Mouse (Mus musculus) right cerebral cortex, postnatal 10 days (tissue): ENCODE measurements around the gene Cldn7.
"Not testable (repeated sequence)": the region's sequence is repeated elsewhere in the genome, so short reads cannot be mapped to it uniquely, and the experiment has no call there.

Experiments used
- DNase-seq, 2 experiments: peaks; one replicate each; pipeline ENCODE4 v3.0.0; 2021; ENCODE audit warnings: low spot score in 2 of 2

The Cldn7 gene

GRCm38 (mm10) chr11:70013408-70013807 lies 48.8 kb downstream of the Cldn7 start:
- DNase-seq, result no peak

DNA sequence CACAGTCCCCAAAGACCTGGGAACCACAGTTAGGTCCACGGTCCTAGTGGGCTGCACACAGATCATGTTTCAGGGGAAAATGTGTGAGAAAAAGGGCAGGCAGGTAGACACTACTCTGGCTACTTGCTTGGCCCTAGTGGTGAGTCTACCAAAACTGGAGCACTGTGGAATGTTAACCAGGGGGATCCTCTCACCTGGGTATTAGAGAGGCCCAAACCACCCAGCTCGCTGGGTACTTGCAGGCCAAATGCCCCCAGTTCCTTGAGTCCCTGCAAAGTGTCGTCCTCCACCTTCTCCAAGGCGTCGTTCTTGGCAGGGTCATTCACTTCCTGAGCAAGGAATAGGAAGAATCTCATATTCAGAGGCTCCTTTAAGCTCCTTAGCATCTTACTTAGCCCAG lies 49.5 kb downstream of the Cldn7 start:
- no peak for DNase-seq

DNA sequence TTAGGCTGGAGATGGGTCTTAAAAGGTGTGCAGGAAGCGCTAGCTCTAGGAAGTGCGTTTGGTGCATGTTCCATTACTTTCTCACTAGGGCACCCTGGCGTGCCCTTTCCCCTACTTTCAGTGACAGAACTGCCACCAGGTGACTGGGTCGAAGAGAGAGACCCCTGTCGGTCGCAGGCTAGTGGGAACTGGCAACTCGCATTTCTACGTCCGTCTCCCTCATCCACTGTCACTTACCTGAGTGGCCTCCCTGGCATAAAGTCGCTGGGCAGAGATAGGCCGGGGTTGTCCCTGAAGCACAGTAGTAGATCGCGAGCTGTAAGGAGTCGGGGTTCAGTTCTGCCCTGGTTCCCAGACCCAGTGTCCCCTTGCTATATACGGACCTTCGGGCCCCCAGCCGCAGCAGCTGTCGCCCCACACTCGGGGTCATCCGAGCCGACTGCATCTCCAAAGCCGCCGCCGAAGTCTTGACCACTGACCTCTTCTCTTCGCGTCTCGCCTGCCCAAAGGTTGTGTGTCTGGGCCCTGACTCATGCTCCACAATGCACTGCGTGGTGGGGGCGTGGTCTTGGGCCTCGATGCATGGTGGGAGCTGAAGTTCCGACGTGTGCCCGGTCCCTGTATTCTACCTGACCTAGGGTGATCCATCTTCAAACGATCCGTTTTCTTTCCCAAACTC lies 50.4 kb downstream of the Cldn7 start, which contains the start of gene Acadvl:
Gene Acadvl (minus strand): TSS at position 532 of the 679 bp plus-strand sequence.
- DNase-seq, result peak; percentile 90 to 92

DNA sequence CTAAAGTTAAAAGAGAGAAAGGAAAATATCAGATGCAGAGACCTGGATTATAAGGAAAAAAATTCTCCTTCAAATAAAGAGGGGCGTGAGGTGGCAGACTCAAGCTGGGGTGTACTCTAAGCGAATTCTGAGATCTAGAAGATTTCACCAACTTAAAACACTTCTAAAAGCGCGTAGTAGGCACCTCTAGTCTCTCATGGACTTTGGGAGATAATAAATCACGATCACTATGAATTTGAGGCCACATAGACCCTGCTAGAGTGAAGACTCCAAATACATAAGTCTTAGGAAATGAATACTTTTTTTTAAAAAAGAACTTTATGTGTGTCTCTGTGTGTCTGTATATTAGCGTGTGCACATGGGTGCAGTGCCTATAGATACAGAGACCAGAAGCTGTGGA lies 51.1 kb downstream of the Cldn7 start:
- DNase-seq, result no peak

DNA sequence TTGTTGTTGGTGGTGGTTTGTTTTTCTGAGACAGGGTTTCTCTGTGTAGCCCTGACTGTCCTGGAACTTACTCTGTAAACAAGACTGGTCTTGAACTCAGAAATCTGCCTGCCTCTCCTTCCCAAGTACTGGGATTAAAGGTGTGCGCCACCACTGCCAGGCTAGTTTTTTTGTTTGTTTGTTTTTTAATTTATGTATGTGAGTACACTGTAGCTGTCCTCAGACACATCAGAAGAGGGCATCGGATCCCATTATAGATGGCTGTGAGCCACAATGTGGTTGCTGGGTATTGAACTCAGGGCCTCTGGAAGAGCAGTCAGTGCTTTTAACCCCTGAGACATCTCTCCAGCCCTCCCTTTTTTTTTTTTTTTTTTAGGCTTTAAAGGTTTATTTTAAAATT lies 51.6 kb downstream of the Cldn7 start:
- DNase-seq, result not testable (repeated sequence)

- DNase-seq, result no peak
Observed at GRCm38 (mm10) chr11:70016669-70017068, 52.1 kb downstream of the Cldn7 start, which contains the start of gene Dlg4. TSS of gene Dlg4 (plus strand) at chr11:70016942.

- DNase-seq, result no peak
Observed at GRCm38 (mm10) chr11:70017199-70017767, 52.7 kb downstream of the Cldn7 start.
